Comparison of ENCODE assay signal across 27 mouse cellular contexts in the genomic region with DNA sequence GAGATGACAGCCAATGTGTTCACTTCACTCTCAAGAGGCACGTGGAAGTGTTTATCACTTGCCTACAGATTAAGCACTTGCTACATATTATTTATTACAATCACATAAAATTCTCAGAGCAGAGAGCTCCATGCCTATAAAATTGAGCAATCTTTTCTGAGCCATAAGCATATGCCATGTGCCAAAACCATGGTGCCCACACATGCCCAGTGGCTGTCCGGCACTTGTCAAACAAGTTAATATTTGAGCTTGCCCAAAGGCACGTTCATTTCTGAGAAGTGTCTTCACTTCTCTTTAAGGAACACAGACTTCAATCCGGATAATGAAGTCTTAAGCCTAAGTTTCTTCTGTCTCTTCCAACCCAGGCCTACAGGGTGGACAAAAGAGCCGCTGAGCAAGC.
"Had no signal": no experiment of that assay in that cellular context is flagged by ENCODE, and none has a peak within 500 bp of the region (broad histone marks: within the 10 kb centered on the region; RNA-seq: fewer than 3 reads in every experiment).

No protein-coding gene starts in this region.

- H3K4me3 ChIP-seq: limb, embryonic 10.5 days; limb, embryonic 12.5 days; limb, embryonic 13.5 days; limb, embryonic 15.5 days; liver, embryonic 12.5 days; liver, embryonic 13.5 days; liver, embryonic 15.5 days; lung, embryonic 15.5 days; megakaryocyte, embryonic 14.5 days; midbrain, embryonic 10.5 days; midbrain, embryonic 12.5 days; midbrain, embryonic 13.5 days; midbrain, embryonic 15.5 days; myocyte had no signal

- DNase-seq: left cerebral cortex, postnatal 4 days; liver; liver, embryonic 13.5 days; liver, postnatal 0 days; lung, adult 18-20 months; lung, adult 2 months; lung, embryonic 14.5 days; lung, postnatal 10 days; lung, postnatal 14 days; lung, postnatal 36 days; lung, postnatal 4 days; midbrain, embryonic 14.5 days had no signal

- H3K27me3 ChIP-seq: limb, embryonic 15.5 days; lung, embryonic 15.5 days; midbrain, embryonic 15.5 days had no signal

- H3K27ac ChIP-seq: limb, embryonic 10.5 days; limb, embryonic 12.5 days; limb, embryonic 13.5 days; limb, embryonic 15.5 days; liver, embryonic 12.5 days; liver, embryonic 13.5 days; liver, embryonic 14.5 days; liver, embryonic 15.5 days; lung, embryonic 15.5 days; macrophage; midbrain, embryonic 10.5 days; midbrain, embryonic 12.5 days; midbrain, embryonic 13.5 days; midbrain, embryonic 15.5 days had no signal

- H3K4me1 ChIP-seq: limb, embryonic 10.5 days; megakaryocyte, embryonic 14.5 days; midbrain, embryonic 10.5 days; midbrain, embryonic 12.5 days had no signal

- H3K36me3 ChIP-seq: limb, embryonic 10.5 days; limb, embryonic 12.5 days; limb, embryonic 13.5 days; limb, embryonic 15.5 days; liver, embryonic 12.5 days; liver, embryonic 13.5 days; liver, embryonic 15.5 days; lung, embryonic 15.5 days; midbrain, embryonic 10.5 days; midbrain, embryonic 12.5 days; midbrain, embryonic 13.5 days; midbrain, embryonic 15.5 days had no signal
